Mouse (Mus musculus): Measurements from ENCODE around the gene Mnat1. TPM values are rescaled to one million over a fixed set of nuclear protein-coding genes. Genes with fewer than 3 reads are reported as not detected.
"Not testable (repeated sequence)": the region's sequence is repeated elsewhere in the genome, so short reads cannot be mapped to it uniquely, and the experiment has no call there.

The Mnat1 gene
- polyA plus RNA-seq, 1 experiment from 2014 or later, result 37.3 TPM

DNA sequence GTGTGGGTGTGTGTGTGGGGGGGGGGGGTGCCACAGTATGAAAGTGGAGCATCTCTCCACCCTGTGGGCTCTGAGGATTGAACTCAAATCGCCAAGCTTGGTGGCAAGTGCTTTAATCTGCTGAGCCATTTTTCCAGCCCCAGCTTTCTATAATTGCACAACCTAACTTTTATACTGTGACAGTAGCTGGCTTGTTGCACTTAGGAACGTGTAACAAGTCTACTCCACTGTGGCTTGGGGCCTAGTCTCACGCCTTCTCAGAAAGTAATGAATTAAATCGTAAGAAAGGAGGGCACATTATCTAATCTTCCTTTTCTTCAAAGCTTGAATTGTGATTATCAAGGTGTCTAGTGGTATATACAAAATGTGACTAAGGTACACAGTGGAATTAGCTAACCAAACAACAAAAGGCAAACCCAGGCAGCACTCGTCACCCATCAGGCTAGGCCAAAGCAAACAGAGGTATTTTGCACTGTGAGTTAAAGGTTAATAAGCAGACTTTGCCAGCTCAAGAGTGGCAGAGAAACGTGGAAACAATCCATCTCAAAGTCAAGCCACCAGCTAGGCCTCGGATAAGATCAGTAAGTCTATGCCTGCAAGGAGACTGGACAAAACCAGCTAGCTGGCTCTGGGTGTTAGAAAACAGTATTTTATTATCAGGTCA lies 32.7 kb upstream of the Mnat1 start:
- no peaks in the 10 kb centered on the region for H3K27me3 ChIP-seq (ENCODE audit: insufficient read depth, low read length)
- no peak overlapping the region for H3K4me2 ChIP-seq
- no peak for TF ChIP-seq CTCF (IDR thresholded peaks at IDR 0.05; ENCODE audit: low read depth)
- H3K9ac ChIP-seq, result no peak overlapping the region
- no peaks in the 10 kb centered on the region for H3K36me3 ChIP-seq (ENCODE audit: insufficient read depth)
- no peaks in the 10 kb centered on the region for H3K9me3 ChIP-seq (ENCODE audit: low read depth, low read length)
- no peaks in the 10 kb centered on the region for H3K4me1 ChIP-seq (ENCODE audit: insufficient read depth)
- ATAC-seq (ENCODE audit: insufficient read depth), result no peak
- H3K27ac ChIP-seq (ENCODE audit: low read depth), result peak overlapping the region; percentile 46
- no peak overlapping the region for H3K4me3 ChIP-seq (ENCODE audit: low read depth, low read length)
- peak; percentile 1 for DNase-seq
- 40% methylated on average over 7 of the region's 7 CpGs for WGBS

DNA sequence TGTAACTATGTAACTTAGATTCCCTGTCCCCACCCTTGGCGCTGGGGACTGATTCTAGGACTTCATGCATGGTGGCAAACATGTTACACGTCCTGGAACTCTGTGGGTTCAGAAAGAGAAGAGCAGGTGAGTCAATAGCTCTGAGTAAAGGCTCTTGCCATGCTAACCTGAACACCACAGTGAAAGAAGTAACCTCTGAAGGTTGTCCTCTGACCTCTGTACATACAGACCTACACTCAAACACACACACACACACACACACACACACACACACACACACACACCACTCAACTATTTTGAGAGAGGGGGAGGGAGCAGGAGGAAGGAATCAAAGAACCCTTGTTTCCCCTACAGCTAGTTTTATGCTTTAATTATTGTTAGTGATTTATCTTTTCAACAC lies 29.3 kb upstream of the Mnat1 start:
- 68% methylated on average over 2 of the region's 2 CpGs for WGBS
- no peak overlapping the region for H3K4me3 ChIP-seq (ENCODE audit: low read depth, low read length)
- no peak overlapping the region for H3K4me2 ChIP-seq
- H3K9me3 ChIP-seq (ENCODE audit: low read depth, low read length), result no peaks in the 10 kb centered on the region
- H3K9ac ChIP-seq, result no peak overlapping the region
- no peaks in the 10 kb centered on the region for H3K27me3 ChIP-seq (ENCODE audit: insufficient read depth, low read length)
- ATAC-seq (ENCODE audit: insufficient read depth), result no peak
- no peak for TF ChIP-seq CTCF (IDR thresholded peaks at IDR 0.05; ENCODE audit: low read depth)
- H3K36me3 ChIP-seq (ENCODE audit: insufficient read depth), result no peaks in the 10 kb centered on the region
- H3K27ac ChIP-seq (ENCODE audit: low read depth), result no peak overlapping the region
- no peaks in the 10 kb centered on the region for H3K4me1 ChIP-seq (ENCODE audit: insufficient read depth)
- no peak for DNase-seq

DNA sequence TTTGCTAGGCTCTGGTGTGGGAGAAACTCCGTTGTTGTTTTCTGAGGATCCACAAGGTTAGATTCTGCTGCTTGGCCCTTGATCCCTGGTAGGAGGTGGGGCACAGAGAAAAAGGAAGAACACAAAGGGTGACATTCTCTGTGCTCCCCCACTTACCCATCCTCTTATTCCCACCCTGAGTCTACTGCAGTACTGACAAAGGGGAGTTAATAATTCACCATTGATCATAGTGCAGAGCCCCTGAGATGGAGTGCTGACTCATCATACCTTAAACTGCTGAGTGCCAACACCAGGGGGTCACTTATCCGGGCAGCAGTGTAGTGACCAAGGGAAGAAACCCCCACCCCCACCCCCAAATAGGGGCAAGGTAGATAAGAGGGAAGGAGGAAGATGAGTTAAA lies 28.9 kb upstream of the Mnat1 start:
- no peak overlapping the region for H3K9ac ChIP-seq
- no peak overlapping the region for H3K27ac ChIP-seq (ENCODE audit: low read depth)
- DNase-seq (no peak), ATAC-seq (ENCODE audit: insufficient read depth) (no peak)
- H3K4me3 ChIP-seq (ENCODE audit: low read depth, low read length), result no peak overlapping the region
- H3K4me2 ChIP-seq, result no peak overlapping the region
- H3K9me3 ChIP-seq (ENCODE audit: low read depth, low read length), result no peaks in the 10 kb centered on the region
- 51% methylated on average over 2 of the region's 2 CpGs for WGBS
- no peaks in the 10 kb centered on the region for H3K4me1 ChIP-seq (ENCODE audit: insufficient read depth)
- no peak for TF ChIP-seq CTCF (IDR thresholded peaks at IDR 0.05; ENCODE audit: low read depth)
- H3K27me3 ChIP-seq (ENCODE audit: insufficient read depth, low read length), result no peaks in the 10 kb centered on the region
- no peaks in the 10 kb centered on the region for H3K36me3 ChIP-seq (ENCODE audit: insufficient read depth)

DNA sequence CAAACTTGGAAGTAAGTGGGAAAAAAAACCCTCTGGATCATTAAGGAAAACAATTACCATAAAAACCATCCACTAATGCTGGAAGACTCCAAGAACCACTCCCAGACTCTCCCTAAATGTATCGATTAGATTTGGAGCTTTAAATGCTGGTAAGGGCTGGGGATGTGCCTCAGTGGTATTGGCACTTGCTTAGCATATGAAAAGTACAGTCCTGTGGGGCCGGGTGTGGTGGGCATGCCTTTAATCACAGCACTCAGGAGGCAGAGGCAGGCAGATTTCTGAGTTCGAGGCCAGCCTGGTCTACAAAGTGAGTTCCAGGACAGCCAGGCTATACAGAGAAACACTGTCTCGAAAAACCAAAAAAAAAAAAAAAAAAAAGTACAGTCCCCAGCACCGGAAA lies 27.3 kb upstream of the Mnat1 start:
- ATAC-seq (ENCODE audit: insufficient read depth); H3K9me3 ChIP-seq (ENCODE audit: low read depth, low read length); H3K9ac ChIP-seq; H3K4me2 ChIP-seq; DNase-seq; H3K4me3 ChIP-seq (ENCODE audit: low read depth, low read length); H3K4me1 ChIP-seq (ENCODE audit: insufficient read depth); H3K27me3 ChIP-seq (ENCODE audit: insufficient read depth, low read length); H3K36me3 ChIP-seq (ENCODE audit: insufficient read depth); H3K27ac ChIP-seq (ENCODE audit: low read depth): not testable (repeated sequence)
- 84% methylated on average over 5 of the region's 5 CpGs for WGBS

DNA sequence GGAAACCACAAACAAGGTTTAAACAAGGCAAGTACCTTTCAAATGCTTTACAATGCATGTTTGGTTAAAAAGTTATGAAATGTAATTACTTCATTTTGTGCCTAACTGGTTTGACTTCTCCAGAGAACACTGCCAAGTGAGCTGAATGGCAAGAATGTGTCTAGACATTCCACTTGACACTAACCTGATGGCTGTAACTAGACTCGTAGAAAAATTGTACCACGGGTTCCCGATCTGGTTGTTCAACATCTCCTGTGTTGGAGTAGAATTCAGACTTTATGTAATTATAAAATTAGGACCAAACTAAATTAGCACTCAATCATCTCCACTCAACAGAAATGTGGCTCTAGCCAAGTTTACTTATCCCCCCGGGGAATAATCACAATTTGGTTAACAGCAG lies 24.9 kb upstream of the Mnat1 start:
- H3K4me1 ChIP-seq (ENCODE audit: insufficient read depth), result no peaks in the 10 kb centered on the region
- H3K4me3 ChIP-seq (ENCODE audit: low read depth, low read length), result no peak overlapping the region
- H3K4me2 ChIP-seq, result no peak overlapping the region
- DNase-seq (peak; percentile 63), ATAC-seq (ENCODE audit: insufficient read depth) (peak; percentile 28; the same call in 1 of the 2 replicates)
- no peak for TF ChIP-seq CTCF (IDR thresholded peaks at IDR 0.05; ENCODE audit: low read depth)
- peaks cover 9% of the 10 kb centered on the region for H3K36me3 ChIP-seq (ENCODE audit: insufficient read depth)
- H3K9me3 ChIP-seq (ENCODE audit: low read depth, low read length), result no peaks in the 10 kb centered on the region
- H3K9ac ChIP-seq, result no peak overlapping the region
- 51% methylated on average over 4 of the region's 4 CpGs for whole genome bisulfite sequencing
- peak overlapping the region; percentile 28; the same call in 1 of the 2 replicates for H3K27ac ChIP-seq (ENCODE audit: low read depth)
- no peaks in the 10 kb centered on the region for H3K27me3 ChIP-seq (ENCODE audit: insufficient read depth, low read length)

DNA sequence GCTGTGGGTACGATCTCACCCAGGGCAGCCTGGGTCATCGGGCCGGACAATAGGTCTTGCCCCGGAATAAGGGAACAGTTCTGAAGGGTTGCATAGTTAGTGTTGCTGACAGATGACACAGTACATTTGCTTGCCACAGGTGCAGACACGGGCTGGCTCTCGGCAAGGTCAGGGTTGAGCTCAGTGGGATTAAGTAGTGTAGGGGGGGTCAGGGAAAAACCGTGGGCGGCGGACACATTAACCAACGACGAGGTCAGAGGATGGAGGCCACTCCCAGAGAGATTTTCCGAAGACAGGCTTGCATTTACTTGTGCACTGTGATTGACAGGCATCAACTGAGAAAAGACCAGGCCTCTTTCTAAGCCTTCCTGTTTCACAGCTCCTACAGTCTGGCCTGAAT lies 19.8 kb upstream of the Mnat1 start:
- no peak overlapping the region for H3K4me2 ChIP-seq
- ATAC-seq (ENCODE audit: insufficient read depth) (no peak), DNase-seq (no peak)
- WGBS, result 84% methylated on average over 12 of the region's 12 CpGs
- H3K36me3 ChIP-seq (ENCODE audit: insufficient read depth), result peaks cover 17% of the 10 kb centered on the region
- H3K27me3 ChIP-seq (ENCODE audit: insufficient read depth, low read length), result no peaks in the 10 kb centered on the region
- no peaks in the 10 kb centered on the region for H3K4me1 ChIP-seq (ENCODE audit: insufficient read depth)
- no peak overlapping the region for H3K9ac ChIP-seq
- no peak for TF ChIP-seq CTCF (IDR thresholded peaks at IDR 0.05; ENCODE audit: low read depth)
- no peak overlapping the region for H3K4me3 ChIP-seq (ENCODE audit: low read depth, low read length)
- no peaks in the 10 kb centered on the region for H3K9me3 ChIP-seq (ENCODE audit: low read depth, low read length)
- H3K27ac ChIP-seq (ENCODE audit: low read depth), result no peak overlapping the region

DNA sequence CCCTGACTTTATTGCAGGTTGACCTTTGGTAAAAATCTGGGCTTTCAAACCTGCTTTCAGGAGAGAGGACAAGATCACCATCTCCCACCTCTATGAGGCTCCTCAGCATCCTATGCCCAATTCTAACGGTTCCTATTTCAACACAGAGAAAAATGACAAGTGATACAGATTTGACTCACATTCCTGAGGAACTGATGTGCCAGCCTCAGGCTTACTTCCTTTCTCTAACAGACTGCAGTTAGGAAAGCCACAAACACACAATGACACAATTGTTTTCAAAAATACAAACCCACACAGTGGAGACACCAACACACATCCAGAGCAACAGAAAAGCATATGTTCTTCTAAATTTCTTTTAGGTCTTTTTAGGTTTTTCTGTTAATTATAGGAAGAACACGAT lies 15.7 kb upstream of the Mnat1 start:
- no peaks in the 10 kb centered on the region for H3K27me3 ChIP-seq (ENCODE audit: insufficient read depth, low read length)
- H3K4me2 ChIP-seq, result no peak overlapping the region
- no peak overlapping the region for H3K27ac ChIP-seq (ENCODE audit: low read depth)
- WGBS, result 63% methylated on average over 2 of the region's 2 CpGs
- no peak for TF ChIP-seq CTCF (IDR thresholded peaks at IDR 0.05; ENCODE audit: low read depth)
- peaks cover 12% of the 10 kb centered on the region for H3K4me1 ChIP-seq (ENCODE audit: insufficient read depth)
- ATAC-seq (ENCODE audit: insufficient read depth) (no peak), DNase-seq (no peak)
- H3K9ac ChIP-seq, result no peak overlapping the region
- H3K9me3 ChIP-seq (ENCODE audit: low read depth, low read length), result no peaks in the 10 kb centered on the region
- peaks cover 19% of the 10 kb centered on the region for H3K36me3 ChIP-seq (ENCODE audit: insufficient read depth)
- no peak overlapping the region for H3K4me3 ChIP-seq (ENCODE audit: low read depth, low read length)

All from lung, embryonic 14.5 days (tissue).